ENCODE assay signal across 20 mouse cellular contexts in the genomic region with DNA sequence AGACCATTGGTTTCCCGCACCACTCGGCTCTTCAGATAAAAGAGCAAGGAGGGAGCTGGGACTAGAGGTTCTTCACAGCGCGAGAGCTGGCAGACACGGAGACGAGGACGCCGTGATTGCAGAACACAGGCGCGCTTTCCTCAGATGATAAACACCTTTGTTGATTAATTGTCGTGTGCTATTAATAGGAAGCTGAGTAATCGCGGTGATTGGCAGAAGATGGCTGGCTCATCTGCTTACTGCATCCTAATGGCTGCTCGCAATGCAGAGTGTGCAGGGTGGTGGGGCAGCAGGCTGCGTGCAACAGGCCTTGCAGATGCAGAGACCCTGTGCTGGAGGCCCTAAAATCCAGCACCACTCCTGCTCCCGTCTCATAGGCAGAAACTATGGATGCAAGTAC.
"Had no signal": no experiment of that assay in that cellular context is flagged by ENCODE, and none has a peak within 500 bp of the region (broad histone marks: within the 10 kb centered on the region; RNA-seq: fewer than 3 reads in every experiment).

No protein-coding gene starts in this region.

- H3K27me3 ChIP-seq: kidney, embryonic 15.5 days; liver, embryonic 13.5 days; midbrain, embryonic 13.5 days; neural tube, embryonic 13.5 days had no signal

- H3K4me2 ChIP-seq: kidney, embryonic 15.5 days; liver, embryonic 13.5 days; midbrain, embryonic 13.5 days; neural tube, embryonic 13.5 days had no signal

- H3K4me3 ChIP-seq: kidney, embryonic 15.5 days; liver, embryonic 13.5 days; midbrain, embryonic 10.5 days; midbrain, embryonic 13.5 days; myocyte; neural tube, embryonic 13.5 days had no signal

- H3K4me1 ChIP-seq: liver, embryonic 13.5 days; midbrain, embryonic 13.5 days had no signal

- ATAC-seq: midbrain, embryonic 13.5 days; midbrain, embryonic 16.5 days had no signal

- H3K9ac ChIP-seq: kidney, embryonic 15.5 days; liver, embryonic 13.5 days; midbrain, embryonic 13.5 days; neural tube, embryonic 13.5 days had no signal

- H3K27ac ChIP-seq: kidney, embryonic 15.5 days; liver, embryonic 13.5 days; midbrain, embryonic 10.5 days; midbrain, embryonic 13.5 days; neural tube, embryonic 13.5 days; stomach, postnatal 0 days had no signal

- H3K9me3 ChIP-seq: kidney, embryonic 15.5 days; midbrain, embryonic 10.5 days; midbrain, embryonic 13.5 days; neural tube, embryonic 13.5 days had no signal

- DNase-seq: kidney, adult 8-10 months; kidney, postnatal 10 days; kidney, postnatal 36 days; liver, embryonic 13.5 days; lung, adult 2 months; lung, postnatal 14 days; lung, postnatal 4 days; right cerebral cortex, adult 18-20 months; right cerebral cortex, postnatal 14 days; right cerebral cortex, postnatal 4 days; thymus, adult 2 months; thymus, postnatal 14 days; thymus, postnatal 4 days had no signal

- H3K36me3 ChIP-seq: kidney, embryonic 15.5 days; liver, embryonic 13.5 days; midbrain, embryonic 10.5 days; midbrain, embryonic 13.5 days; neural tube, embryonic 13.5 days had no signal
